In genomic region chr11:60418473-60418803, GRCm38 (mm10) we compare ENCODE assay signal across 8 mouse cellular contexts. TPM values are rescaled to one million over a fixed set of nuclear protein-coding genes. Genes with fewer than 3 reads are reported as not detected.
DNase-seq lines count a peak whose midpoint lies in the region; ATAC-seq and TF ChIP-seq lines count a peak whose summit lies in the region.

No protein-coding gene starts in this region.

- TF ChIP-seq EP300 in heart, adult 2 months (IDR thresholded peaks at IDR 0.05; ENCODE audit: insufficient read depth, low read depth, low read length), result no peak

- H3K4me2 ChIP-seq in limb, embryonic 14.5 days (replicated peaks; ENCODE audit: low read depth, low read length, severe bottlenecking), result peak overlapping the region; percentile 88
- H3K4me2 ChIP-seq in neural tube, embryonic 13.5 days, result peak overlapping the region; percentile 83

- TF ChIP-seq CTCF in heart, adult 2 months (IDR thresholded peaks at IDR 0.05), result no peak

- no peaks in the 10 kb centered on the region for H3K27me3 ChIP-seq in heart, adult 2 months (ENCODE audit: control insufficient read depth, insufficient read depth, low read length)
- no peaks in the 10 kb centered on the region for H3K27me3 ChIP-seq in hindbrain, embryonic 10.5 days (ENCODE audit: insufficient read depth, poor library complexity, severe bottlenecking)
- no peaks in the 10 kb centered on the region for H3K27me3 ChIP-seq in limb, embryonic 14.5 days (ENCODE audit: control insufficient read depth, insufficient read depth, low read length)
- no peaks in the 10 kb centered on the region for H3K27me3 ChIP-seq in neural tube, embryonic 13.5 days

- WGBS in heart, adult 2 months, result 8% methylated on average over 6 of the region's 6 CpGs
- 36% methylated on average over 6 of the region's 6 CpGs for WGBS in hindbrain, embryonic 10.5 days
- 10% methylated on average over 6 of the region's 6 CpGs for WGBS in limb, embryonic 14.5 days
- WGBS in neural tube, embryonic 13.5 days, result 26% methylated on average over 6 of the region's 6 CpGs

- H3K4me3 ChIP-seq in heart, adult 2 months, result peak overlapping the region; percentile 88
- peak overlapping the region; percentile 89 for H3K4me3 ChIP-seq in brown adipose tissue, adult 24 weeks (ENCODE audit: insufficient read depth, low read depth, low read length)
- H3K4me3 ChIP-seq in hindbrain, embryonic 10.5 days, result peak overlapping the region; percentile 94
- H3K4me3 ChIP-seq in limb, embryonic 14.5 days (replicated peaks; ENCODE audit: low read length), result peak overlapping the region; percentile 98
- peak overlapping the region; percentile 92 for H3K4me3 ChIP-seq in neural tube, embryonic 13.5 days

- DNase-seq in heart, adult 2 months, result peak in 1 of 2 experiments; percentile 24
- DNase-seq in heart, adult 8-10 months (ENCODE audit: low spot score), result no peak
- no peak for DNase-seq in hindbrain, embryonic 10.5 days (ENCODE audit: low spot score)
- DNase-seq in limb, embryonic 14.5 days (ENCODE audit: low spot score), result no peak
- DNase-seq in left cerebral cortex, adult 18-20 months (ENCODE audit: low spot score in 2 of 2), result no peak
- no peak for DNase-seq in gastrocnemius, adult 18-20 months (ENCODE audit: low spot score)

- no peak for TF ChIP-seq POLR2A in heart, adult 2 months (IDR thresholded peaks at IDR 0.05; ENCODE audit: insufficient read depth, low read depth, low read length)
- no peak for TF ChIP-seq POLR2A in limb, embryonic 14.5 days (IDR thresholded peaks at IDR 0.05; ENCODE audit: borderline replicate concordance, extremely low read depth, insufficient read depth, insufficient read length)

- H3K4me1 ChIP-seq in heart, adult 2 months (ENCODE audit: control insufficient read depth, insufficient read depth, low read length), result peaks cover 6% of the 10 kb centered on the region
- H3K4me1 ChIP-seq in brown adipose tissue, adult 24 weeks (ENCODE audit: control insufficient read depth, insufficient read depth, insufficient read length, low read length), result peaks cover 4% of the 10 kb centered on the region
- peaks cover 49% of the 10 kb centered on the region for H3K4me1 ChIP-seq in hindbrain, embryonic 10.5 days (replicated peaks)
- H3K4me1 ChIP-seq in limb, embryonic 14.5 days (ENCODE audit: control insufficient read depth, insufficient read depth, low read length), result peaks cover 15% of the 10 kb centered on the region
- H3K4me1 ChIP-seq in neural tube, embryonic 13.5 days (replicated peaks), result peaks cover 42% of the 10 kb centered on the region

- no peaks in the 10 kb centered on the region for H3K9me3 ChIP-seq in hindbrain, embryonic 10.5 days
- no peaks in the 10 kb centered on the region for H3K9me3 ChIP-seq in limb, embryonic 14.5 days (ENCODE audit: control insufficient read depth, low read length)
- no peaks in the 10 kb centered on the region for H3K9me3 ChIP-seq in neural tube, embryonic 13.5 days

- no peak for ATAC-seq in limb, embryonic 14.5 days (ENCODE audit: low FRiP score, low read depth)
- no peak for ATAC-seq in neural tube, embryonic 13.5 days (ENCODE audit: low read depth)

- no peaks in the 10 kb centered on the region for H3K79me2 ChIP-seq in heart, adult 2 months (replicated peaks; ENCODE audit: control insufficient read depth, insufficient read depth, low read length)

- H3K36me3 ChIP-seq in heart, adult 2 months (ENCODE audit: control insufficient read depth, insufficient read depth, low read length), result no peaks in the 10 kb centered on the region
- H3K36me3 ChIP-seq in hindbrain, embryonic 10.5 days, result no peaks in the 10 kb centered on the region
- H3K36me3 ChIP-seq in limb, embryonic 14.5 days (ENCODE audit: control insufficient read depth, insufficient read depth, low read length), result no peaks in the 10 kb centered on the region
- H3K36me3 ChIP-seq in neural tube, embryonic 13.5 days, result no peaks in the 10 kb centered on the region

- H3K27ac ChIP-seq in heart, adult 2 months, result no peak overlapping the region
- no peak overlapping the region for H3K27ac ChIP-seq in brown adipose tissue, adult 24 weeks (replicated peaks; ENCODE audit: low read depth, low read length)
- peak overlapping the region; percentile 95 for H3K27ac ChIP-seq in hindbrain, embryonic 10.5 days
- H3K27ac ChIP-seq in limb, embryonic 14.5 days (replicated peaks; ENCODE audit: low read depth, low read length), result no peak overlapping the region
- no peak overlapping the region for H3K27ac ChIP-seq in neural tube, embryonic 13.5 days (replicated peaks)

- peak overlapping the region; percentile 88 for H3K9ac ChIP-seq in heart, adult 2 months (ENCODE audit: low read depth, low read length)
- H3K9ac ChIP-seq in limb, embryonic 14.5 days (ENCODE audit: low read depth, low read length, severe bottlenecking), result peak overlapping the region; percentile 94
- H3K9ac ChIP-seq in neural tube, embryonic 13.5 days, result peak overlapping the region; percentile 92

- intact Hi-C loops in heart, adult 2 months (cut with DNase I), result no loop called here

RNA-seq across cellular contexts. Expression of gene Atpaf2, which starts 0.2 kb away (rescaled TPM):
- total RNA-seq in heart, adult 2 months (2021), result 10 to 100 TPM; 39.8 to 45.3 TPM
- 37.7 and 46.7 TPM in 2 replicates for polyA plus RNA-seq in heart, adult 2 months (2012; rRNA removed)
- 10 to 100 TPM; 41.7 to 49.1 (median 43.6) TPM for total RNA-seq in heart, adult 8-10 months (2022)
- 156 and 170 TPM in 2 replicates for polyA plus RNA-seq in brown adipose tissue, adult 24 weeks (2012; ENCODE audit: insufficient read depth, insufficient read length, missing spikeins)
- polyA plus RNA-seq in hindbrain, embryonic 10.5 days (2016; fragmentation: Nextera tagmentation; extraction: Ambion mirVana), result 43.0 and 51.9 TPM in 2 replicates
- polyA plus RNA-seq in limb, embryonic 14.5 days (2012; rRNA removed), result 38.0 and 46.2 TPM in 2 replicates
- polyA plus RNA-seq in limb, embryonic 14.5 days (2014; fragmentation: Nextera tagmentation; extraction: Ambion mirVana), result 47.0 and 50.1 TPM in 2 replicates
- polyA plus RNA-seq in neural tube, embryonic 13.5 days (2015; fragmentation: Nextera tagmentation; extraction: Ambion mirVana), result 39.4 and 41.2 TPM in 2 replicates
- 10 to 100 TPM; 26.9 to 32.1 TPM for total RNA-seq in left cerebral cortex, adult 18-20 months (2021)
- total RNA-seq in gastrocnemius, adult 18-20 months (2021), result 10 to 100 TPM; 27.5 to 28.0 TPM

RNA-seq across cellular contexts. Expression of gene Gid4, which starts 1.5 kb away (rescaled TPM):
- total RNA-seq in heart, adult 2 months (2021), result 10 to 100 TPM; 47.8 to 49.5 TPM
- polyA plus RNA-seq in heart, adult 2 months (2012; rRNA removed), result 30.5 and 53.8 TPM in 2 replicates
- total RNA-seq in heart, adult 8-10 months (2022), result 10 to 100 TPM; 46.3 to 52.1 (median 49.5) TPM
- 51.5 and 87.5 TPM in 2 replicates for polyA plus RNA-seq in brown adipose tissue, adult 24 weeks (2012; ENCODE audit: insufficient read depth, insufficient read length, missing spikeins)
- 26.6 and 30.0 TPM in 2 replicates for polyA plus RNA-seq in hindbrain, embryonic 10.5 days (2016; fragmentation: Nextera tagmentation; extraction: Ambion mirVana)
- polyA plus RNA-seq in limb, embryonic 14.5 days (2012; rRNA removed), result 20.5 and 22.4 TPM in 2 replicates
- 28.5 and 30.2 TPM in 2 replicates for polyA plus RNA-seq in limb, embryonic 14.5 days (2014; fragmentation: Nextera tagmentation; extraction: Ambion mirVana)
- 19.2 and 20.2 TPM in 2 replicates for polyA plus RNA-seq in neural tube, embryonic 13.5 days (2015; fragmentation: Nextera tagmentation; extraction: Ambion mirVana)
- total RNA-seq in left cerebral cortex, adult 18-20 months (2021), result 10 to 100 TPM; 49.4 TPM
- 10 to 100 TPM; 62.9 to 69.0 TPM for total RNA-seq in gastrocnemius, adult 18-20 months (2021)

RNA-seq across cellular contexts. Expression of gene Drg2, which starts 36.0 kb away (rescaled TPM):
- 10 to 100 TPM; 28.1 to 28.8 TPM for total RNA-seq in heart, adult 2 months (2021)
- polyA plus RNA-seq in heart, adult 2 months (2012; rRNA removed), result 34.4 and 40.4 TPM in 2 replicates
- 10 to 100 TPM; 27.5 to 33.6 (median 29.6) TPM for total RNA-seq in heart, adult 8-10 months (2022)
- polyA plus RNA-seq in brown adipose tissue, adult 24 weeks (2012; ENCODE audit: insufficient read depth, insufficient read length, missing spikeins), result 39.2 and 42.3 TPM in 2 replicates
- 131 TPM in 2 replicates for polyA plus RNA-seq in hindbrain, embryonic 10.5 days (2016; fragmentation: Nextera tagmentation; extraction: Ambion mirVana)
- 86.1 and 92.6 TPM in 2 replicates for polyA plus RNA-seq in limb, embryonic 14.5 days (2012; rRNA removed)
- polyA plus RNA-seq in limb, embryonic 14.5 days (2014; fragmentation: Nextera tagmentation; extraction: Ambion mirVana), result 107 and 111 TPM in 2 replicates
- 92.5 and 99.3 TPM in 2 replicates for polyA plus RNA-seq in neural tube, embryonic 13.5 days (2015; fragmentation: Nextera tagmentation; extraction: Ambion mirVana)
- total RNA-seq in left cerebral cortex, adult 18-20 months (2021), result 10 to 100 TPM; 69.8 to 70.2 TPM
- 10 to 100 TPM; 23.0 to 25.1 TPM for total RNA-seq in gastrocnemius, adult 18-20 months (2021)

RNA-seq across cellular contexts. Expression of gene Myo15, which starts 50.7 kb away (rescaled TPM):
- under 1 TPM; 0.03 to 0.05 TPM for total RNA-seq in heart, adult 2 months (2021)
- 0.03 and 0.06 TPM in 2 replicates for polyA plus RNA-seq in heart, adult 2 months (2012; rRNA removed)
- total RNA-seq in heart, adult 8-10 months (2022), result under 1 TPM in 2 of 4 experiments, not detected in 2; 0.03 TPM
- polyA plus RNA-seq in brown adipose tissue, adult 24 weeks (2012; ENCODE audit: insufficient read depth, insufficient read length, missing spikeins), result not detected in 2 replicates
- polyA plus RNA-seq in hindbrain, embryonic 10.5 days (2016; fragmentation: Nextera tagmentation; extraction: Ambion mirVana), result 0.16 and 0.36 TPM in 2 replicates
- polyA plus RNA-seq in limb, embryonic 14.5 days (2012; rRNA removed), result 1.2 and 1.4 TPM in 2 replicates
- 0.51 and 0.54 TPM in 2 replicates for polyA plus RNA-seq in limb, embryonic 14.5 days (2014; fragmentation: Nextera tagmentation; extraction: Ambion mirVana)
- polyA plus RNA-seq in neural tube, embryonic 13.5 days (2015; fragmentation: Nextera tagmentation; extraction: Ambion mirVana), result 0.15 and 0.21 TPM in 2 replicates
- total RNA-seq in left cerebral cortex, adult 18-20 months (2021), result under 1 TPM; 0.05 to 0.12 TPM
- under 1 TPM in 1 of 2 experiments, not detected in 1; 0.05 TPM for total RNA-seq in gastrocnemius, adult 18-20 months (2021)
